In genomic region chr1:106796987-106797779, GRCm38 (mm10) we compare ENCODE assay signal across 8 mouse cellular contexts. TPM values are rescaled to one million over a fixed set of nuclear protein-coding genes. Genes with fewer than 3 reads are reported as not detected.
DNase-seq lines count a peak whose midpoint lies in the region; ATAC-seq and TF ChIP-seq lines count a peak whose summit lies in the region.

No protein-coding gene starts in this region.

- no peaks in the 10 kb centered on the region for H3K36me3 ChIP-seq in embryonic facial prominence, embryonic 13.5 days
- no peaks in the 10 kb centered on the region for H3K36me3 ChIP-seq in intestine, embryonic 16.5 days (ENCODE audit: control insufficient read depth, insufficient read depth, low read length)
- H3K36me3 ChIP-seq in myocyte (ENCODE audit: control insufficient read depth, insufficient read depth): no peaks in the 10 kb centered on the region

- H3K9me3 ChIP-seq in embryonic facial prominence, embryonic 13.5 days: no peaks in the 10 kb centered on the region
- no peaks in the 10 kb centered on the region for H3K9me3 ChIP-seq in intestine, embryonic 16.5 days (ENCODE audit: control insufficient read depth, low read length)

- no peak for TF ChIP-seq POLR2A in myocyte (IDR thresholded peaks at IDR 0.05; ENCODE audit: insufficient read length, low read depth)

- H3K27me3 ChIP-seq in embryonic facial prominence, embryonic 13.5 days: no peaks in the 10 kb centered on the region
- no peaks in the 10 kb centered on the region for H3K27me3 ChIP-seq in intestine, embryonic 16.5 days (replicated peaks; ENCODE audit: control insufficient read depth, insufficient read depth, low read length)
- H3K27me3 ChIP-seq in myocyte (ENCODE audit: control insufficient read depth, insufficient read depth, insufficient read length): no peaks in the 10 kb centered on the region

- H3K9ac ChIP-seq in embryonic facial prominence, embryonic 13.5 days: peak overlapping the region; percentile 98
- H3K9ac ChIP-seq in intestine, embryonic 16.5 days (ENCODE audit: low read depth, low read length): no peak overlapping the region

- peak overlapping the region; percentile 90 for H3ac ChIP-seq in myocyte (ENCODE audit: control insufficient read depth, insufficient read length)

- no peak; the same call in 1 of the 2 replicates for ATAC-seq in embryonic facial prominence, embryonic 13.5 days (ENCODE audit: insufficient number of reproducible peaks, insufficient read depth, low FRiP score, low TSS enrichment, low read depth)
- ATAC-seq in intestine, embryonic 16.5 days: peak; percentile 41

- no peak for TF ChIP-seq CTCF in left cerebral cortex, adult 2 months (IDR thresholded peaks at IDR 0.05)

- DNase-seq in left cerebral cortex, adult 2 months (ENCODE audit: extremely low spot score in 1 of 2, low spot score in 2 of 2): no peak
- DNase-seq in left cerebral cortex, postnatal 4 days: no peak
- DNase-seq in adrenal gland, postnatal 4 days (ENCODE audit: low spot score in 2 of 2): no peak
- DNase-seq in embryo, embryonic 10 days (ENCODE audit: low spot score): no peak
- no peak for DNase-seq in gastrocnemius, adult 8-10 months (ENCODE audit: low spot score in 2 of 2)

- peak overlapping the region; percentile 97 for H3K4me3 ChIP-seq in left cerebral cortex, adult 2 months
- H3K4me3 ChIP-seq in embryonic facial prominence, embryonic 13.5 days: peak overlapping the region; percentile 98
- peak overlapping the region; percentile 98 for H3K4me3 ChIP-seq in intestine, embryonic 16.5 days (ENCODE audit: low read length)
- H3K4me3 ChIP-seq in myocyte: peak overlapping the region; percentile 78

- peak overlapping the region; percentile 56; the same call in 1 of the 2 replicates for H3K27ac ChIP-seq in left cerebral cortex, adult 2 months
- H3K27ac ChIP-seq in embryonic facial prominence, embryonic 13.5 days: no peak overlapping the region
- H3K27ac ChIP-seq in intestine, embryonic 16.5 days (ENCODE audit: low read length): no peak overlapping the region

- intact Hi-C loops in left cerebral cortex, adult 2 months (cut with DNase I): loop anchor here (5.0 to 10.0 kb wide), 2 partner anchors 35 to 88 kb away; no protein-coding TSS in a partner anchor
- intact Hi-C loops in left cerebral cortex, postnatal 4 days (cut with DNase I): no loop called here

- WGBS in embryonic facial prominence, embryonic 13.5 days: 60% methylated on average over 7 of the region's 7 CpGs
- 61% methylated on average over 7 of the region's 7 CpGs for WGBS in intestine, embryonic 16.5 days

- peak overlapping the region; percentile 70 for H3K4me2 ChIP-seq in embryonic facial prominence, embryonic 13.5 days
- peak overlapping the region; percentile 60 for H3K4me2 ChIP-seq in intestine, embryonic 16.5 days (ENCODE audit: low read depth, low read length)
- H3K4me2 ChIP-seq in myocyte (ENCODE audit: low read depth): peak overlapping the region; percentile 87

- H3K79me2 ChIP-seq in myocyte (ENCODE audit: control insufficient read depth, insufficient read depth): peaks cover 41% of the 10 kb centered on the region

- H3K4me1 ChIP-seq in embryonic facial prominence, embryonic 13.5 days: peaks cover 19% of the 10 kb centered on the region; the same call in 1 of the 2 replicates
- H3K4me1 ChIP-seq in intestine, embryonic 16.5 days (ENCODE audit: control insufficient read depth, insufficient read depth, low read length): 0 out of 2 replicates have a peak, but pooled peaks cover 7% of the 10 kb centered on the region

TF ChIP-seq in myocyte, 11 proteins besides CTCF, POLR2A, EP300 and RAD21:
- TF ChIP-seq MYOD1 (IDR thresholded peaks at IDR 0.05; ENCODE audit: control insufficient read depth in 1 of 3, insufficient read length in 2 of 3, low read depth in 2 of 3) (no peak), POLR2AphosphoS2 (IDR thresholded peaks at IDR 0.05; ENCODE audit: insufficient read length, low read depth) (no peak), REST (IDR thresholded peaks at IDR 0.05; ENCODE audit: insufficient read depth, insufficient read length) (no peak), MYOG (IDR thresholded peaks at IDR 0.05; ENCODE audit: control insufficient read depth in 1 of 3, insufficient read depth in 1 of 3, insufficient read length in 2 of 3, low read depth in 2 of 3) (no peak), MAX (IDR thresholded peaks at IDR 0.05; ENCODE audit: low read depth) (no peak), USF1 (IDR thresholded peaks at IDR 0.05; ENCODE audit: low read depth) (no peak), CEBPB (IDR thresholded peaks at IDR 0.05; ENCODE audit: insufficient read depth, poor library complexity, severe bottlenecking) (no peak), E2F4 (IDR thresholded peaks at IDR 0.05; ENCODE audit: insufficient read depth) (no peak), TCF12 (IDR thresholded peaks at IDR 0.05; ENCODE audit: insufficient read depth, poor library complexity, severe bottlenecking) (no peak), SRF (IDR thresholded peaks at IDR 0.05; ENCODE audit: control insufficient read depth, insufficient read length, low read depth) (no peak)
TF ChIP-seq in myocyte: peak in this region for 0.

RNA-seq across cellular contexts. Expression of gene Vps4b, which starts 0.7 kb away (rescaled TPM):
- 10 to 100 TPM; 57.2 to 59.3 TPM for total RNA-seq in left cerebral cortex, adult 2 months (2021)
- 10 to 100 TPM; 48.8 to 52.3 TPM for total RNA-seq in left cerebral cortex, postnatal 4 days (2021)
- 62.1 and 64.9 TPM in 2 replicates for polyA plus RNA-seq in embryonic facial prominence, embryonic 13.5 days (2015; fragmentation: Nextera tagmentation; extraction: Ambion mirVana)
- 68.9 and 78.2 TPM in 2 replicates for polyA plus RNA-seq in intestine, embryonic 16.5 days (2015; fragmentation: Nextera tagmentation; extraction: Ambion mirVana)
- 17.7 TPM for polyA plus RNA-seq in myocyte (2012; fragmentation: generic; extraction: Trizol)
- total RNA-seq in adrenal gland, postnatal 4 days (2021): 100 to 1,000 TPM; 128 to 129 TPM
- total RNA-seq in gastrocnemius, adult 8-10 months (2022): 10 to 100 TPM; 14.3 to 22.0 (median 17.3) TPM

RNA-seq across cellular contexts. Expression of gene Kdsr, which starts 37.7 kb away (rescaled TPM):
- 10 to 100 TPM; 26.4 to 28.3 TPM for total RNA-seq in left cerebral cortex, adult 2 months (2021)
- 10 to 100 TPM; 22.4 to 28.7 TPM for total RNA-seq in left cerebral cortex, postnatal 4 days (2021)
- polyA plus RNA-seq in embryonic facial prominence, embryonic 13.5 days (2015; fragmentation: Nextera tagmentation; extraction: Ambion mirVana): 17.0 and 19.7 TPM in 2 replicates
- polyA plus RNA-seq in intestine, embryonic 16.5 days (2015; fragmentation: Nextera tagmentation; extraction: Ambion mirVana): 14.9 and 17.1 TPM in 2 replicates
- 9.9 TPM for polyA plus RNA-seq in myocyte (2012; fragmentation: generic; extraction: Trizol)
- 10 to 100 TPM; 26.3 to 30.8 TPM for total RNA-seq in adrenal gland, postnatal 4 days (2021)
- total RNA-seq in gastrocnemius, adult 8-10 months (2022): 1 to 10 TPM; 2.6 to 4.6 (median 4.0) TPM

Comparison
In these comparisons a context has a peak if more than half of its experiments do, and no peak if none do; other contexts are left out.
1. RNA of gene Kdsr, which starts 37.7 kb away (total RNA-seq): 26.3 to 30.8 TPM in adrenal gland, postnatal 4 days, 22.4 to 28.7 TPM in left cerebral cortex, postnatal 4 days and 26.4 to 28.3 TPM in left cerebral cortex, adult 2 months; 2.6 to 4.6 TPM in gastrocnemius, adult 8-10 months; every median in the first group is over 4 times any median in the second.
2. Peak in every context shown above with its lines, with median percentiles within 50 percentile points of each other: H3K4me3 ChIP-seq and H3K4me2 ChIP-seq.